ENCODE assay signal across 8 mouse cellular contexts in the genomic region with DNA sequence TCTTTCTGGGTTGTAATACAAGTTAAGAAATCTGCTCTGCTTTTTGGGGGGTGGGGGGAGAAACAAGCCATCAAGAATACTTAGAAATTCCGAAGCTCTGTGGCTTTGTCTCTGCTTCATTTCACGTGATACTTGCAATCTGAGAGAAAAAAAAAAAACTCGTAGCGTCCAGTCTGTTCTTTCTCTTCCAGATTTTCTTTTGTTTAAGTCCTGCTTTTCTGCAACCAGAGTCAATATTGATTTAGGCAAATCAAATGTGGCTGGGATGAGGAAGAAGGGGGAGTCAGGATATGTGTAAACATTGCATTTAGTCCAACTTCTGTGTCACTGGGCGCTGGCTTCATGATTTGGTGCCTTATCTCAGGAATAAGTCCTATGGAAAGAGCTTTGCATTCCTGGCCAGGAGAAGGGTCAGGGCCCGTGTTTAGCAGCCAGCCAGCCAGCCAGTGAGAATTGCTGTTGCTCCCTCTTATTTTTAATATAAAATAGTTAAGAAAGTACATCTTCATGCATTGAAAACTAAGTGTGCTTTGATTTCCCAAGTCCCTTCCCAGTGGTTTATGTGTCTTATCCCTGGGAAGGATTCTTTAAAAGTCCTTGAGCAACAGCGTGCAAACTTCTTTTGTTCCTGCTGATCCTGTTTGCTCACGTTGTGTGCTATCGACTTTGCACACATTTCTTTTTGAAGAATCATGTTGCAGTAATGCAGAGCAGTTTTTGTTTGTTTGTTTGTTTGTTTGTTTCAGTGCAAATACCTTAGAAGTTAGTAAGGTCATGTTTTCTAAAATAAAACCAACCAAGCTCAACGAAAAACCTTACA.
DNase-seq lines count a peak whose midpoint lies in the region; ATAC-seq lines count a peak whose summit lies in the region.

No protein-coding gene starts in this region.

- no peaks in the 10 kb centered on the region for H3K27me3 ChIP-seq in erythroblast, embryonic 14.5 days (ENCODE audit: control insufficient read depth)
- no peaks in the 10 kb centered on the region for H3K27me3 ChIP-seq in forebrain, embryonic 14.5 days (replicated peaks; ENCODE audit: control insufficient read depth, insufficient read depth, low read length)
- H3K27me3 ChIP-seq in hindbrain, embryonic 13.5 days: no peaks in the 10 kb centered on the region
- H3K27me3 ChIP-seq in midbrain, embryonic 14.5 days (ENCODE audit: control insufficient read depth, insufficient read depth, low read length): no peaks in the 10 kb centered on the region

- H3K27ac ChIP-seq in forebrain, embryonic 14.5 days (ENCODE audit: low read depth, low read length): peak overlapping the region; percentile 94
- H3K27ac ChIP-seq in hindbrain, embryonic 13.5 days: peak overlapping the region; percentile 92
- peak overlapping the region; percentile 90 for H3K27ac ChIP-seq in midbrain, embryonic 14.5 days (replicated peaks; ENCODE audit: low read depth, low read length)

- no peaks in the 10 kb centered on the region for H3K9me3 ChIP-seq in erythroblast, embryonic 14.5 days (ENCODE audit: control insufficient read depth, low read length)
- H3K9me3 ChIP-seq in forebrain, embryonic 14.5 days (replicated peaks; ENCODE audit: control insufficient read depth, low read length): no peaks in the 10 kb centered on the region
- H3K9me3 ChIP-seq in hindbrain, embryonic 13.5 days: no peaks in the 10 kb centered on the region; the same call in 1 of the 2 replicates
- no peaks in the 10 kb centered on the region for H3K9me3 ChIP-seq in midbrain, embryonic 14.5 days (ENCODE audit: control insufficient read depth, low read length)

- no peak for ATAC-seq in erythroblast, adult 5-6 weeks (replicated peaks; ENCODE audit: low FRiP score, poor library complexity, severe bottlenecking)
- ATAC-seq in forebrain, embryonic 14.5 days: no peak
- no peak for ATAC-seq in hindbrain, embryonic 13.5 days (ENCODE audit: low FRiP score)
- ATAC-seq in midbrain, embryonic 14.5 days (ENCODE audit: low FRiP score, low TSS enrichment): no peak

- WGBS in forebrain, embryonic 14.5 days: 4% methylated on average over 10 of the region's 10 CpGs
- 8% methylated on average over 10 of the region's 10 CpGs for WGBS in hindbrain, embryonic 13.5 days
- WGBS in midbrain, embryonic 14.5 days: 4% methylated on average over 10 of the region's 10 CpGs

- H3K4me3 ChIP-seq in erythroblast, embryonic 14.5 days (replicated peaks): peak overlapping the region; percentile 23
- peak overlapping the region; percentile 41 for H3K4me3 ChIP-seq in forebrain, embryonic 14.5 days (ENCODE audit: low read depth, low read length)
- peak overlapping the region; percentile 41 for H3K4me3 ChIP-seq in hindbrain, embryonic 13.5 days
- peak overlapping the region; percentile 41 for H3K4me3 ChIP-seq in midbrain, embryonic 14.5 days (replicated peaks; ENCODE audit: low read depth, low read length)

- DNase-seq in forebrain, embryonic 14.5 days (ENCODE audit: low spot score): peak; percentile 60
- DNase-seq in liver: peak; percentile 42
- DNase-seq in midbrain, embryonic 14.5 days: peak; percentile 57
- no peak for DNase-seq in right cerebral cortex, adult 2 months (ENCODE audit: low spot score in 2 of 2)
- no peak for DNase-seq in right cerebral cortex, postnatal 10 days (ENCODE audit: low spot score in 2 of 2)

- no peaks in the 10 kb centered on the region for H3K36me3 ChIP-seq in erythroblast, embryonic 14.5 days (ENCODE audit: control insufficient read depth)
- H3K36me3 ChIP-seq in forebrain, embryonic 14.5 days (ENCODE audit: control insufficient read depth, insufficient read depth, low read length): peaks cover 3% of the 10 kb centered on the region; the same call in 1 of the 2 replicates
- peaks cover 4% of the 10 kb centered on the region; the same call in 1 of the 2 replicates for H3K36me3 ChIP-seq in hindbrain, embryonic 13.5 days
- H3K36me3 ChIP-seq in midbrain, embryonic 14.5 days (ENCODE audit: control insufficient read depth, insufficient read depth, low read length): no peaks in the 10 kb centered on the region

- H3K4me2 ChIP-seq in forebrain, embryonic 14.5 days (ENCODE audit: low read length): peak overlapping the region; percentile 54
- H3K4me2 ChIP-seq in hindbrain, embryonic 13.5 days: peak overlapping the region; percentile 50
- H3K4me2 ChIP-seq in midbrain, embryonic 14.5 days (ENCODE audit: low read length): peak overlapping the region; percentile 57

- H3K9ac ChIP-seq in forebrain, embryonic 14.5 days (ENCODE audit: low read length): peak overlapping the region; percentile 76
- peak overlapping the region; percentile 70 for H3K9ac ChIP-seq in hindbrain, embryonic 13.5 days
- H3K9ac ChIP-seq in midbrain, embryonic 14.5 days (replicated peaks; ENCODE audit: low read length): peak overlapping the region; percentile 61

- H3K4me1 ChIP-seq in erythroblast, embryonic 14.5 days (ENCODE audit: control insufficient read depth): no peaks in the 10 kb centered on the region
- H3K4me1 ChIP-seq in forebrain, embryonic 14.5 days (ENCODE audit: control insufficient read depth, insufficient read depth, low read length): peaks cover 20% of the 10 kb centered on the region; the same call in 1 of the 2 replicates
- H3K4me1 ChIP-seq in hindbrain, embryonic 13.5 days (replicated peaks): peaks cover 26% of the 10 kb centered on the region
- H3K4me1 ChIP-seq in midbrain, embryonic 14.5 days (ENCODE audit: control insufficient read depth, insufficient read depth, low read length): peaks cover 23% of the 10 kb centered on the region

Comparison
In these comparisons a context has a peak if more than half of its experiments do, and no peak if none do; other contexts are left out.
1. DNase-seq: peak in forebrain, embryonic 14.5 days (single experiment), liver (single experiment) and midbrain, embryonic 14.5 days (single experiment); none in right cerebral cortex, adult 2 months (0 of 2) and right cerebral cortex, postnatal 10 days (0 of 2).
2. Peak in every context shown above with its lines, with median percentiles within 50 percentile points of each other: H3K4me3 ChIP-seq, H3K27ac ChIP-seq, H3K4me2 ChIP-seq and H3K9ac ChIP-seq.